Mouse (Mus musculus) adrenal gland, postnatal 14 days (tissue): ENCODE data around the gene Slc25a13. TPM values are rescaled to one million over a fixed set of nuclear protein-coding genes. Genes with fewer than 3 reads are reported as not detected.

ENCODE experiments used
- DNase-seq: peaks from one replicate; pipeline ENCODE4 v3.0.0; 2021; ENCODE audit warnings: mixed read lengths
- long read RNA-seq, 2 experiments: library from polyadenylated mRNA; stranded (forward); transcript quantifications; one replicate each; pipeline ENCODE4 v2.0.0; 2021
- total RNA-seq: library from RNA; stranded (reverse); gene quantifications from 2 replicates; pipeline ENCODE4 v1.2.3, GENCODE M21; 2021

Gene Slc25a13
- 16.7 and 32.3 TPM in 2 replicates for total RNA-seq
- long read RNA-seq, experiment 1, partial matches to known transcripts: 6 of 25 reads
- long read RNA-seq, experiment 1, other reads (novel, unspliced or antisense): 15 of 25 reads
- long read RNA-seq, experiment 2, transcript Slc25a13-201 (18 exons, 3,067 nt): major isoform, 5 of 24 reads
- long read RNA-seq, experiment 2, partial matches to known transcripts: 2 of 24 reads
- long read RNA-seq, experiment 2, other reads (novel, unspliced or antisense): 17 of 24 reads

- DNase-seq: peak; percentile 91
Measured at GRCm38 (mm10) chr6:6216507-6217285, at the start of gene Slc25a13. TSS of gene Slc25a13 (minus strand) at chr6:6217173.

DNA sequence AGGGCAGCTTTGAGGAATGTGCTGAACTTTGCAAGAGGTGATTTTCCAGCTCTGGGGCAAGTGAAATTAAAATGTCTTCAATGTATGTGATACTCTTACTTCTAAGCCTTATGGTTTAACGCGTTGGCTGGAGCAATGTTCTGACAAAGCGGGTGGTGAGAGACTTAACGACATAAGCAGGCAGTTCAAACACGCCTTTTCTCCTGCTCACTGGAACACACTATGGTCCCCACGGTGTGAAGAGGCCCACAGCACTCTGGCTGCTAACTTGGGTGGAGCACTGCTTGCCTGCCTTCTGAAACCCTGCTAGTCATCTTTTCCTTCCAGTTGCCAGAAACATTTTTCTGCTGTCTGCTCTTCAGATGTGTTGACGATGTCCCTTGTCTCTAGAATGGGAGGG, 48.8 kb upstream of the Slc25a13 start:
- no peak for DNase-seq

DNA sequence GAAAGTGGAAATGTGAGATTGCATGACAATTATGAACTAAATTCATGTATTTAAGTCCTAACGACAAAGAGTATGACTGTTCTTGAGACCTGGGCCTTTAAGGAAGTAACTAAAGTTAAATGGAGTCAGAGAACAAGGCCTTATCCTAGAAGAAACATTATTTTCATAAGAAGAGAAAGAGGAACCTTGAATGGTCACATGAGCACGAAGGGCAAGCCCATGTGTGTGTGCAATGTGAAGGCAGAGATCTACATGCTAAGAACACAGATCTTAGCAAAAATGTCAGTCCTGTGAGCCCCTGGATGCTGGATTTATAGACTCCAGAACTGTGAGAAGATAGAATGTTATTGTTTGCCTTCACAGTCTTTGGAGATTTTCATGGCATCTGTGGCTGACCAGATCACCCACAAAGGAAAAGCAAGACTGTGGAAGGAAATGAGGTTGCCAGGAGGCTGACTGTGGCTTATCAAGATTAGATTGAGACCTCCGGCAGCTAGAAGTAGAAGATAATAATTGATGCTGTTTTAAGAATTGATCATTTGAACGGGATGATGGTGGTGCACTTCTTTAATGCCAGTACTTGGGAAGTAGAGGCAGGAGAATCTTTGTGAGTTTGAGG, 46.4 kb upstream of the Slc25a13 start:
- no peak for DNase-seq

- no peak for DNase-seq
Measured at GRCm38 (mm10) chr6:6260917-6261316, 43.9 kb upstream of the Slc25a13 start.

GRCm38 (mm10) chr6:6248500-6248899, 31.5 kb upstream of the Slc25a13 start:
- DNase-seq: no peak

DNA sequence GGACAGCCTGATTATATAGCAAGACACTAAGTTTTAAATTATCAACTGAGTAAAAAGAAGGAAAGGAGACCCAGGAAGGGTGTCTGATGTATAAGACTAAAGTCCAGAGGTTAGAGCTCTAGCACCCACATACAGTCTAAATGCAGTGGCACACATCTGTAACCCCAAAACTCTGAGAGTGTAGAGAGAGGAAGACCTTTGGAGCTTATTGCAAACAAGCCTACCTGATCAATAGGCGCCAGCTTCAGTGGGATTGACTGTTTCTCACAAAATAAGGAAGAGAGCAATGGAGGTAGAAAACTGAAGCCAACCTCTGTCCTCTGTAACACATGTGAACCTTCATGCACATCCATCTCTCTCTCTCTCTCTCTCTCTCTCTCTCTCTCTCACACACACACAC, 26.9 kb upstream of the Slc25a13 start:
- no peak for DNase-seq

GRCm38 (mm10) chr6:6242114-6242513, 25.1 kb upstream of the Slc25a13 start:
- no peak for DNase-seq

DNA sequence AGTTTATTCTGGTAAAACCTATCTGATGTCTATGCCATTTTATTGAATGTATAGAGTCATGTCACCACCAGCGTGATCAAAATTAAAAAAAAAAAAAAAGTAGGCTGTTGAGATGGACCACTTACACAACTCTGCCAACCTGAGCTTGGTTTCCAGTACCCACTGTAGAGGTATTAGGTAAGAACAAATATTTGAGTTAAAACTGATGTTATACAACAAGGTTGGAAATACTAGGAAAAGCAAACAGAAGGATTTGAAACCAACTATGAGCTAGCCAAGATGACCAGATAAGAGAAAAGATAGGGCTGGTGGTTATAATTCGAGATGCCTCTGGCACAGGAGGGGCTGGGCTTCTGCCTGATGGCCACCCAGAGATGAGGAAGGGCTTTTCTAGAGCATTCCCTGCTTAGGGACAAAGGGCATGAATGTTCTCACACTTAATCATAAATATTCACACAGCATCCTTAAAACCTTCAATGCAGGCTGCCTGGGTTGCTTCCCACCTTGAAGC, 19.9 kb upstream of the Slc25a13 start:
- no peak for DNase-seq

- DNase-seq: no peak
Measured at GRCm38 (mm10) chr6:6230262-6230661, 13.3 kb upstream of the Slc25a13 start.

GRCm38 (mm10) chr6:6222721-6223120, 5.7 kb upstream of the Slc25a13 start:
- DNase-seq: no peak

GRCm38 (mm10) chr6:6220574-6220973, 3.6 kb upstream of the Slc25a13 start:
- no peak for DNase-seq

DNA sequence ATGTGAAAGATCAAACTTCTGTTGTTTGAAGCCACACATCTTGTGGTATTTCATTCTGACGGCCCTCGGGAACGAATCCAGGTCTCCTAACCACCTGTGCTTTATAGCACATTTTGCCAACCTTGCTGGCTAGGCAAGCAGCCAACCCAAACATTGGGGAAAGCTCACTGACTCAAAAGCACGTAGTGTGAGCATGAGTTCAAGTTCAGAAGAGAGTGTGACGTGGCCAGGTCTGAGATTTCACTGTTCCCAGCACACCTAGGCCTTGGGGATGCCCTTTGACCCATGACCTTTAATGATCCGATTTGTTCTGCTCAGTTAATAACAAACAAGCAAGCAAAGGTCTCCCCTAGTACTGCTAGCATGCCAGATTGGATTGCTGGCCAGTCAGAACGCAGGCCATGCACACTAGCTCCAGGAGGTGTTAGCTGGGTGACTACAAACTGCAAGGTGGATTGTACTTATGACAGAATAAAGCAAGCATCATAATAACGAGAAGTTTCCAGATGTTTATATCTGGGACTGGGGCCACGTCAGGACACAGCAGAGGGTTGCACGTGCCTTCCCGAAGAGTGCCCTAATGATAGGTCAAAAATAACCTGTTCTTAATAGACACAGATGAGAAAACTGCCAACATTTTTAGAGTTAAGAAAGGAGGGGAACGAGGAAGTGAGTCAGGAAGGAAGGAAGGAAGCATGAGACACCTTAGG, 2.8 kb upstream of the Slc25a13 start:
- peak; percentile 25 for DNase-seq

DNA sequence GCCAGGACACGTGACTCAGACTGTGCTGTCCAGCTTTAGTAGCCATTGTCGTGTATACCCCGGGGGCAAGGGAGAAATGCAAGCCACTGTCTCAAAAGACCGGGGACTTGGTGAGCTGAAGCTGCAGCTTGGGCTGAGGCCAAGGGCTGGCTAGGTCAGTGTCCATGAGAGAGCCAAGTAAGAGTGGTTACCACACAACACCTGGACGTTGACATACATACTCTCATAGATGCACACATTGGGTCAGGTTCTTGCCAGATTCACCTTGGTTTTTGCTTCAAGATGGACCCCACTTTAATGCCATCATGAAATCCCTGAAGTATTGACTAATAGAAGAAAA, 283 bp upstream of the Slc25a13 start:
- DNase-seq: no peak

DNA sequence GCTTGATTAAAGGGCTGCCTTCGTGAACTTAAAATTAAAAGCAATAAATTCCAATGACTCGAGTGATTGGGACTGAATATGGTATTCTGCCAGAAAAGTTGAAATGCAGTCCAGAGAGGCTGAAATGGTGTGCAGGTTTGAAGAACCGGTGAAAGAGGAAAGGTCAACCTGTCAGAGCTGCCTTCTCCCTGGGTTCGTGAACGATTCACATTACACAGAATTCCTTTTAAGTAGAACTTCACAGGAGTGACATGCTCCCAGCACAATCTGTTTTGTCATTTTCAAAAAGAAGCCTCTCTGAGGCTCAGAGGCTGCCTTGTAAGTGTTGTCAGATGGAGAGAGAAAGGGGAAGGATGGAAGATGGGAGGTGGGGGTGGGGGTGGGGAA, 860 bp downstream of the Slc25a13 start:
- DNase-seq: no peak

GRCm38 (mm10) chr6:6212360-6213310, 4.3 kb downstream of the Slc25a13 start:
- no peak for DNase-seq

- DNase-seq: no peak
Measured at GRCm38 (mm10) chr6:6211958-6212357, 5.0 kb downstream of the Slc25a13 start.

GRCm38 (mm10) chr6:6210637-6211036, 6.3 kb downstream of the Slc25a13 start:
- DNase-seq: no peak

DNA sequence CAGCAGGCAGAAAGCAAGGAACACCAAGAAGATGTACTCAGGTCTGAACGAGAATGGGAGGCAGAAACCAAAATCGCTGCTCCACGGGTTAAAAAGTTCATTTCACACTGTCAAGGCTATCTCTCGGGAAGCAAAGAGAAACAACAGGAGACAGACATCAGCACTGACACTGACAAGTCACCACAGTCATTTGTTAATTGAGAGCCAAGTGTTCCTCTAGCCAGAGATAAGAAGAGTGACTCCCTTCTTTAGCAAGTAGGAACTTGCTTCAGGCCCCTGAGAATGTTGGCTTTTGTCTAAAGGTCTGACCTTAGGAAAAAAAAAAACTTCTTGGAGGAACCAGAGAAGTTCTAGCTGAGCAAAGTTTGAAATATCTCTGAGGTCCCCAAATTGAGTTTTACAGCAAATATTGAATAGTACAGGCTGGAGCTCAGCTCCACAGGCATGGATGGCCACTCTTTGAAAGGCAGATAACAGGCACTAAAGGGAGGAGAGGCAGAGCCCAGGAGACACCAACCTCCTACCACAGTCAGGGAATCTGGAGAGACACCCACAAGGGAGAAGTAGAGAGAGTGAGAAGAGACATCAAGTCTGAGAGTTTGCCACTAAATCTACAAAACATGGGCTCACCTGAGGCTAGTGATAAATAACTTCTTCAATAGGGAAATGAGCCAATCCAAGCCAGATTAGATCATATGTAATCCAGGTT, 8.5 kb downstream of the Slc25a13 start:
- no peak for DNase-seq

GRCm38 (mm10) chr6:6207836-6208235, 9.1 kb downstream of the Slc25a13 start:
- DNase-seq: no peak

- DNase-seq: no peak
Measured at GRCm38 (mm10) chr6:6207395-6207794, 9.6 kb downstream of the Slc25a13 start.
